Mouse (Mus musculus): ENCODE measurements around the gene Smarcb1.
A peak's percentile ranks its signal among the peaks of the same experiment; 100 is the strongest.

The Smarcb1 gene

GRCm38 (mm10) chr10:75932891-75933290 lies 11.5 kb upstream of the Smarcb1 start, which contains the start of gene Chchd10:
TSS of gene Chchd10 (plus strand) at chr10:75933130.
- no peak for DNase-seq (ENCODE audit: low spot score)

- DNase-seq (ENCODE audit: low spot score) = peak; percentile 61
Measured at GRCm38 (mm10) chr10:75932081-75932678, 10.8 kb upstream of the Smarcb1 start.

- no peak for DNase-seq (ENCODE audit: low spot score)
Measured at GRCm38 (mm10) chr10:75931311-75931710, 9.9 kb upstream of the Smarcb1 start.

- no peak for DNase-seq (ENCODE audit: low spot score)
Measured at GRCm38 (mm10) chr10:75930304-75930703, 8.9 kb upstream of the Smarcb1 start.

GRCm38 (mm10) chr10:75926396-75926795 lies 5.0 kb upstream of the Smarcb1 start:
- no peak for DNase-seq (ENCODE audit: low spot score)

GRCm38 (mm10) chr10:75924324-75924723 lies 2.9 kb upstream of the Smarcb1 start:
- DNase-seq (ENCODE audit: low spot score) = no peak

GRCm38 (mm10) chr10:75921726-75922560 lies 526 bp upstream of the Smarcb1 start:
- no peak for DNase-seq (ENCODE audit: low spot score)

GRCm38 (mm10) chr10:75919026-75919425 lies 2.4 kb downstream of the Smarcb1 start:
- DNase-seq (ENCODE audit: low spot score) = no peak

- DNase-seq (ENCODE audit: low spot score) = no peak
Measured at GRCm38 (mm10) chr10:75916840-75917239, 4.6 kb downstream of the Smarcb1 start.

GRCm38 (mm10) chr10:75915557-75915956 lies 5.9 kb downstream of the Smarcb1 start:
- no peak for DNase-seq (ENCODE audit: low spot score)

- no peak for DNase-seq (ENCODE audit: low spot score)
Measured at GRCm38 (mm10) chr10:75913013-75913589, 8.3 kb downstream of the Smarcb1 start.

GRCm38 (mm10) chr10:75910698-75911097 lies 10.7 kb downstream of the Smarcb1 start:
- DNase-seq (ENCODE audit: low spot score) = no peak

GRCm38 (mm10) chr10:75906882-75907281 lies 14.5 kb downstream of the Smarcb1 start:
- no peak for DNase-seq (ENCODE audit: low spot score)

- DNase-seq (ENCODE audit: low spot score) = no peak
Measured at GRCm38 (mm10) chr10:75904391-75904790, 17.0 kb downstream of the Smarcb1 start.

- no peak for DNase-seq (ENCODE audit: low spot score)
Measured at GRCm38 (mm10) chr10:75898846-75899245, 22.6 kb downstream of the Smarcb1 start.

GRCm38 (mm10) chr10:75898039-75898564 lies 23.3 kb downstream of the Smarcb1 start:
- DNase-seq (ENCODE audit: low spot score) = no peak

- peak; percentile 66 for DNase-seq (ENCODE audit: low spot score)
Measured at GRCm38 (mm10) chr10:75897373-75897772, 24.0 kb downstream of the Smarcb1 start.

- DNase-seq (ENCODE audit: low spot score) = no peak
Measured at GRCm38 (mm10) chr10:75896208-75896607, 25.2 kb downstream of the Smarcb1 start.

GRCm38 (mm10) chr10:75895730-75896129 lies 25.7 kb downstream of the Smarcb1 start:
- no peak for DNase-seq (ENCODE audit: low spot score)

GRCm38 (mm10) chr10:75894601-75895000 lies 26.8 kb downstream of the Smarcb1 start:
- DNase-seq (ENCODE audit: low spot score) = no peak

GRCm38 (mm10) chr10:75893089-75893750 lies 28.2 kb downstream of the Smarcb1 start, which contains the start of gene Derl3:
TSS of gene Derl3 (plus strand) at chr10:75893413.
- DNase-seq (ENCODE audit: low spot score) = peak; percentile 80

All from urinary bladder, postnatal 25 days (tissue).